Mouse (Mus musculus): Measurements from ENCODE around the gene Cep250. TPM values are rescaled to one million over a fixed set of nuclear protein-coding genes. Genes with fewer than 3 reads are reported as not detected.

Gene Cep250
- total and polyA plus RNA-seq, 3 experiments = 12.8 to 16.4 TPM; not detected in 1

- DNase-seq (ENCODE audit: low read depth, low spot score) = peak; percentile 16
- no peaks in the 10 kb centered on the region for H3K27me3 ChIP-seq (ENCODE audit: control insufficient read depth in 1 of 2, insufficient read depth in 2 of 2, low read length in 2 of 2)
- no peak overlapping the region for H3K27ac ChIP-seq (ENCODE audit: control insufficient read depth, low read depth, low read length)
- H3K79me2 ChIP-seq (ENCODE audit: control insufficient read depth, insufficient read depth, low read length, poor library complexity) = no peaks in the 10 kb centered on the region
- no peaks in the 10 kb centered on the region for H3K9me3 ChIP-seq (replicated peaks; ENCODE audit: insufficient read depth, low read length)
- no peaks in the 10 kb centered on the region for H3K4me1 ChIP-seq (ENCODE audit: control insufficient read depth in 1 of 2, insufficient read depth in 2 of 2, low read length in 2 of 2)
- H3K36me3 ChIP-seq (ENCODE audit: control insufficient read depth in 1 of 2, insufficient read depth in 2 of 2, low read length in 2 of 2) = peaks cover 0 to 3% of the 10 kb centered on the region in 2 experiments; a peak in 1 of 4 replicates
- no peak overlapping the region for H3K4me3 ChIP-seq (ENCODE audit: control insufficient read depth in 1 of 2, insufficient read depth in 1 of 2, low read depth in 2 of 2, low read length in 2 of 2)
- H3K9ac ChIP-seq (ENCODE audit: control insufficient read depth, low read depth, low read length, poor library complexity, severe bottlenecking) = no peak overlapping the region; the same call in 1 of the 2 replicates
- TF ChIP-seq RAD21 (IDR thresholded peaks at IDR 0.05; ENCODE audit: low read depth, low read length) (no peak), ZC3H11A (IDR thresholded peaks at IDR 0.05; ENCODE audit: low read depth, low read length) (no peak), CHD2 (IDR thresholded peaks at IDR 0.05; ENCODE audit: low read length) (no peak), GATA1 (IDR thresholded peaks at IDR 0.05; ENCODE audit: low read depth, low read length) (no peak), ZMIZ1 (IDR thresholded peaks at IDR 0.05; ENCODE audit: low read depth, low read length) (no peak), USF1 (IDR thresholded peaks at IDR 0.05; ENCODE audit: low read depth, low read length) (no peak), JUND (IDR thresholded peaks at IDR 0.05; ENCODE audit: low read depth, low read length) (no peak), GABPA (IDR thresholded peaks at IDR 0.05; ENCODE audit: low read depth, low read length) (no peak), SIN3A (IDR thresholded peaks at IDR 0.05; ENCODE audit: low read length) (no peak), EP300 (IDR thresholded peaks at IDR 0.05; ENCODE audit: low read depth in 1 of 2, low read length in 2 of 2) (no peak), ETS1 (IDR thresholded peaks at IDR 0.05; ENCODE audit: low read depth, low read length) (no peak), MAFK (IDR thresholded peaks at IDR 0.05; ENCODE audit: borderline replicate concordance, low read depth, low read length) (no peak), BHLHE40 (IDR thresholded peaks at IDR 0.05; ENCODE audit: borderline replicate concordance, low read depth, low read length) (no peak), CTCF (IDR thresholded peaks at IDR 0.05 in 2 of 3, conservative IDR thresholded peaks at IDR 0.05 in 1 of 3; ENCODE audit: control insufficient read depth in 1 of 3, insufficient read depth in 1 of 3, low read depth in 2 of 3, low read length in 3 of 3, poor library complexity in 1 of 3, severe bottlenecking in 1 of 3) (no peak), TAL1 (IDR thresholded peaks at IDR 0.05; ENCODE audit: low read length) (no peak), MYB (IDR thresholded peaks at IDR 0.05; ENCODE audit: low read depth, low read length) (no peak), USF2 (IDR thresholded peaks at IDR 0.05; ENCODE audit: borderline replicate concordance in 1 of 2, insufficient read depth in 1 of 2, low read depth in 1 of 2, low read length in 2 of 2) (no peak), CHD1 (IDR thresholded peaks at IDR 0.05; ENCODE audit: low read depth, low read length) (no peak), POLR2A (IDR thresholded peaks at IDR 0.05; ENCODE audit: control insufficient read depth in 1 of 2, insufficient read depth in 1 of 2, low read depth in 1 of 2, low read length in 2 of 2, poor library complexity in 1 of 2) (no peak)
Measured at GRCm38 (mm10) chr2:155979328-155979991, 23.2 kb downstream of the Cep250 start.

GRCm38 (mm10) chr2:155985776-155986175 lies 29.5 kb downstream of the Cep250 start:
- no peak overlapping the region for H3K9ac ChIP-seq (ENCODE audit: control insufficient read depth, low read depth, low read length, poor library complexity, severe bottlenecking)
- no peaks in the 10 kb centered on the region for H3K27me3 ChIP-seq (ENCODE audit: control insufficient read depth in 1 of 2, insufficient read depth in 2 of 2, low read length in 2 of 2)
- no peak for TF ChIP-seq ZKSCAN1 (IDR thresholded peaks at IDR 0.05; ENCODE audit: low read depth, low read length)
- TF ChIP-seq CTCF (IDR thresholded peaks at IDR 0.05 in 2 of 3, conservative IDR thresholded peaks at IDR 0.05 in 1 of 3; ENCODE audit: control insufficient read depth in 1 of 3, insufficient read depth in 1 of 3, low read depth in 2 of 3, low read length in 3 of 3, poor library complexity in 1 of 3, severe bottlenecking in 1 of 3) = no peak
- no peak for TF ChIP-seq USF1 (IDR thresholded peaks at IDR 0.05; ENCODE audit: low read depth, low read length)
- no peak for TF ChIP-seq GABPA (IDR thresholded peaks at IDR 0.05; ENCODE audit: low read depth, low read length)
- no peak for TF ChIP-seq EP300 (IDR thresholded peaks at IDR 0.05; ENCODE audit: low read depth in 1 of 2, low read length in 2 of 2)
- no peak for TF ChIP-seq MAX (IDR thresholded peaks at IDR 0.05; ENCODE audit: low read length)
- TF ChIP-seq SIN3A (IDR thresholded peaks at IDR 0.05; ENCODE audit: low read length) = no peak
- TF ChIP-seq TBP (IDR thresholded peaks at IDR 0.05; ENCODE audit: low read depth, low read length) = no peak
- TF ChIP-seq MAZ (IDR thresholded peaks at IDR 0.05; ENCODE audit: low read depth, low read length) = no peak
- TF ChIP-seq MYB (IDR thresholded peaks at IDR 0.05; ENCODE audit: low read depth, low read length) = no peak
- TF ChIP-seq UBTF (IDR thresholded peaks at IDR 0.05; ENCODE audit: borderline replicate concordance, insufficient read depth, low read depth, low read length) = no peak
- TF ChIP-seq NRF1 (IDR thresholded peaks at IDR 0.05; ENCODE audit: insufficient read depth, low read depth, low read length, poor library complexity, severe bottlenecking) = no peak
- no peak for TF ChIP-seq TAL1 (IDR thresholded peaks at IDR 0.05; ENCODE audit: low read length)
- TF ChIP-seq POLR2A (IDR thresholded peaks at IDR 0.05; ENCODE audit: control insufficient read depth in 1 of 2, insufficient read depth in 1 of 2, low read depth in 1 of 2, low read length in 2 of 2, poor library complexity in 1 of 2) = no peak
- no peak for TF ChIP-seq RCOR1 (IDR thresholded peaks at IDR 0.05; ENCODE audit: low read depth, low read length)
- no peak for TF ChIP-seq ZC3H11A (IDR thresholded peaks at IDR 0.05; ENCODE audit: low read depth, low read length)
- no peak for TF ChIP-seq RAD21 (IDR thresholded peaks at IDR 0.05; ENCODE audit: low read depth, low read length)
- H3K4me3 ChIP-seq (ENCODE audit: control insufficient read depth in 1 of 2, insufficient read depth in 1 of 2, low read depth in 2 of 2, low read length in 2 of 2) = no peak overlapping the region
- DNase-seq (ENCODE audit: low read depth, low spot score) = no peak
- H3K4me1 ChIP-seq (ENCODE audit: control insufficient read depth in 1 of 2, insufficient read depth in 2 of 2, low read length in 2 of 2) = peaks cover 9 to 20% of the 10 kb centered on the region in 2 experiments; a peak in 3 of 4 replicates
- H3K79me2 ChIP-seq (ENCODE audit: control insufficient read depth, insufficient read depth, low read length, poor library complexity) = no peaks in the 10 kb centered on the region
- H3K27ac ChIP-seq (ENCODE audit: control insufficient read depth, low read depth, low read length) = no peak overlapping the region
- no peaks in the 10 kb centered on the region for H3K9me3 ChIP-seq (replicated peaks; ENCODE audit: insufficient read depth, low read length)
- peaks cover 3 to 16% of the 10 kb centered on the region in 2 experiments; a peak in 3 of 4 replicates for H3K36me3 ChIP-seq (ENCODE audit: control insufficient read depth in 1 of 2, insufficient read depth in 2 of 2, low read length in 2 of 2)
